Mouse (Mus musculus): Measurements from ENCODE around the gene Olfr827.
A peak's percentile ranks its signal among the peaks of the same experiment; 100 is the strongest.

Olfr827 gene

DNA sequence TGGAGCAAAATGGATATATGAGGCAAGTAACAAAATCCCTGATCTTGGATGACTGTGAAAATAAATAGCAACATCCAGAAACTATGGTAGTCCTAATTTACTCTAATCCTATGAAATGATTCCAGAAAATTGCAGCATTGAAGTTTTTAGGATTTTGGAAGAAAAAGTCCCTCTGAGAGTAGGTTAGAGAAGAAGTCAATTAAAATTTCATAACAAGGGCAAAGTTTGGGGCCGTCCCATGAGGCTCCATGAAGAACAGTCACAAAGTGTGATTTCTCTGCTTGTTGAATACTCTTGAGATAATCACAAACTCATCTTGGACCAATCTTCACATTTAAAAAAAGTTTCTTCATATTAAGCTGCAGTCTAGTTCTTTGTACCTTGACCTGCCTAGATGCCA lies at the start of gene Olfr827:
Gene Olfr827, minus strand, starts transcription at position 101 of the 400 bp plus-strand sequence.
- no peak for DNase-seq (ENCODE audit: low spot score)

DNA sequence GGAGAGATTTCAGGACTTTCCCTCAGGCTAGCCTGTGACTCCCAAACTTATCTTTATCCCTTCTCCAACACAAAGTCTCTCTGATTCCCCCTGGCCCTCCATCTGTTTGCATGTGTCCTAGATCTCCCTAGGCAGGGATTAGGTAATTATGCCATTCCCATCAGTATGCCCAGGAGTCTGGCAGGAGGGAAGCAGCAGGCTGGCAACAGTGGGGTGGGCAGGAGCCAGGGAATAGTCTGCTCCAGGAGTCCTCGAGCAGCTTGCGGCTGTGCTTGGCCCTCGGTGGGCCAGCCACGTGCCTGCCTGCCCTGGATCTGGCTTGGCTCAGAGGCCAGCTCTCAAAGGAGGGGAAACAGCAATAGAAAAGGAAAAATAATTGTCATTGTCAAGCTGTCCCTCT lies 49.0 kb upstream of the Olfr827 start:
- no peak for DNase-seq (ENCODE audit: low spot score)

DNA sequence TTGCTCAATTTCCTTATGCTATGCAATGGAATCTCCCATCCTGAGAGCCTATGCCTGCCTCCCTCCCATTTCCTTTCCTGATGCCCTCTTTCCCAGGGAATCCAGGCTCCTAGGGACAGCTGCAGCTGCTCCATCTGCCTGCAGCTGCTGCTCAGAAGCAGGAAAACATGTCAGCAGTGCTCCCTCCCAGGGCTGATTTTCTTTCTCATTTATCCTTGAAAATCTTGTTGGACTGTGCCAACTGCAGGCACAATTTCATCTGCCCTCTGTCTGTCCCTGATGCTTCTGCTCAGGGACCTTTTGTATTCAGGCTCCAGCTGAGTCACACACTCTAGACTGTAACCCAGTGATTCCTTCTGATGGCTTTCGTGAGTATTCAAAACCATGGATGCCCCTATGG lies 45.3 kb upstream of the Olfr827 start:
- DNase-seq (ENCODE audit: low spot score) = no peak

DNA sequence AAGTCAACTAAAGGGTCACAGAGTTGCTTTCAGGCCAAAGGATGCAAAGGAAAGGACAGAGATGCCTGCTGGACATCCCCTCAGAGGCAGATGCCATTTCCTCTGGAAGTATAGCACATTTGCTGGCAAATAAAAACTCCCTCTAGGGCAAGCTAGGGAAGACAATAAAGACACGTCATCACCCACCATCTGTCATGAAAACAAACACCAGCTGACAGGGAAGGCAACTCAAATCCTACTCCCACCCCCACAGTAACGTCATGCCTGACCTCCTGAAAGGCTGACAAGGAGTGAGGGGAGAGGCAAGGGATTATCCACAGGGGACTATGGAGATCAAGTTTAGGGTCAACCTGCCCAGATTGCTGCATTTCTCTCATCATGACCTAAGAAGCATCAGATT lies 30.1 kb upstream of the Olfr827 start:
- DNase-seq (ENCODE audit: low spot score) = peak; percentile 51

DNA sequence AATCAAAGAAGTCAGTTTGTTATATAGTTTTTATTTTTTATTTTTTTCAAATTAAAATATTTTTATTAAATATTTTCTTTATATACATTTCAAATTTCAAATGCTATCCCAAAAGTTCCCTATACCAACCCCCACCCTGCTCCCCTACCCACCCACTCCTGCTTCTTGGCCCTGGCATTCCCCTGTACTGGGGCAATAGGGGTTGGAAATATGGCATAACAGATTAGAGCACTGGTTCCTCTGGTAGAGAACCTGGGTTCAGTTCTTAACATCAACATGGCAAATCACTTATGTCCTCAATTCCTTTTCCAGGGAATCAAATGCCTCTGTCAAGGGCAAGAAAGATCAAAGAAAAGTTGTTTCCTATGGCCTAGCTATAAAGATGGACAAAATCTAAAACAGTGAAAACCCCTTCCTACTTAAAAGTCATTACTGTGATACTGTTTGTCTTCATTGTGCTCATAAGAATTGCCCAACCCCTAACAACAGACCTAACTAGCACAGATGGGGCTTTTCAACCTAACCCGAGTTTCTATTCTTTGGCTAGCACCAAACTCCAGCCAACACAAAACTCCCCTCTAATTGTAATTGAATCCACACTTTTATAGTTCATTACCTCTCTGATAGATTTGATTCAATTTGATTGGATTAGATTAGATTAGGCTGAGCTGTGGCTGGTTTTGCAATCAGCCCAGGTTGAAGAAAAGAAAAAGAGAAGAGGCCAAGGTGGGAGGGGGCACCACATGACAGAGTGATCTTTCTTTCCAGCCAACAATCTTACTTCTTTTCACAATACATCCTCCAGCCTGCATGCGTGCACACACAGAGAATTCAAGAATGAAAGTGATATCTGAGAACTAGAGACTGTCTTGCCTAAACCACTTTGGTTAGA lies 24.4 kb upstream of the Olfr827 start:
- DNase-seq (ENCODE audit: low spot score) = no peak

DNA sequence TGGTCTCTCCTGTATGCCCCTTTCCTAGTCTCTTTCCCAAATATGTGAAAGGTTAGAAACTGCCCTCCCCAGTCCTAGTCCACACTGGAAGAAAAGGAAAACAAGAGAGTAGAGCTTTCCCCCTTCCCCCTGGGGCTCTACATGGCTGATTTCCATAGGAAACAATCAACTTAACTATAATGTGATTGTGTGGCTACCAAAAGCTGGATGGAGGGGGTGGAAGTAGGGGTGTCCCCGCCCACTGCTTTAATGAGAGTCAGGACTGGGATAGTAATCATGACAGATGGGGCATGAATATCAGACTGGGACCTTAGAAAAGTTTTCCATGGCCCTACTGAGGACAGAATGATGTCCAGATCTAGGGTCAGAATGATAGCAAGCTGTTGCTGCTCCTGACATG lies 20.4 kb upstream of the Olfr827 start:
- peak; percentile 21 for DNase-seq (ENCODE audit: low spot score)

DNA sequence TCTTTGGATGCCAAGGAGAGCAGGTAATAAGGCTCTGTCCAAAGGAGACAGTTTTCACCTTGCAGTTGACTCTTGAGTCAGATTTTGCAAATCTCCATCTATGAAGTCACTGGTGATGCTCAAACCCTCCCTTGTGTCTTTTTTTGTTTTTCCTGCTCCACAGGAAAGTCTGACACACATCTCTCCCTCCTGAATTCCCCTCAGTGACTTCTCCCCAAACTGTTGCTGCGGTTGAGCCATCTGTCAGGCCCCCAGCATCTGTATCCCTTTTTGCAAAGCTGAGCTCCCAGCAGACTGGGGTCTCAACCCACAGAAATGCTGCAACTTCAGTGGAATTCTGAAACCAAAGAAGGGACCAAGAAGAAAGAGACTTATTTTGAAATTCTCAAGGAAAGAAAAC lies 17.9 kb upstream of the Olfr827 start:
- DNase-seq (ENCODE audit: low spot score) = no peak

DNA sequence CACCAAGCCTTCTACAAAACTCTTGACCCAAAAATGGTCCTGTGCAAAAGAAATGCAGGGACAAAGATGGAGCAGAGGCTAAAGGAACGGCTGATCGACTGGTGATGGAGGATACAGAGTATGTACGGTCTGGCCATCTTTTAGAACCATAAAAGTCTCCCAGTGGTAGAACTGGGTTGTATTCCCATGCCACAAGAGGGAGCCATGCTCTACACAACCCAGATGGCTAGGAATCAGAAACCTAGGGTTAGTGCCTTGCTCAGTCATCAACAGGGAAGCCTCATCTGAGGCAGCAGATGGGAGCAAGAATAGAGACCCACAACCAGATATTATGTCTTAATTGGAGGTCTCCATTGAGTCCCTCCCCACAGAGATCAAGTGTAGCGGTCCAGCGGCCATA lies 15.4 kb upstream of the Olfr827 start:
- DNase-seq (ENCODE audit: low spot score) = peak; percentile 46

DNA sequence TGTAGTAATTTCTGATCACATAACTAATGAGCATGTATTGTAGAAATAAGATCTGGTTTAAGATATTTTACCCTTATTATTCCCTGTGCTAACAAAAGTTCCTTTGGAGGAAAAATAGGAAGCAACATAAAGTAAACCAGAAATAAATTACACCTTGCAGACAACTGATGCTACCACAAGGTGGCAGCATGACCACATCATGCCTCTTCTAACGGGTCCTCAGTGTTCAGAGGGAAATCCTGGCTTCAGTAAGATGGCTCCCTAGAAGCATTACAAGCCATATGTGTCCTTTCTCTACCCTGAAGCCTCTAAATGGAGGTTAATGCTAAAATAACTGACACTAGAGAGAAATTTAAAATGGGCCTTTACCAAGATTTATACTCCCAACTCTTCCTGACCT lies 14.0 kb upstream of the Olfr827 start:
- DNase-seq (ENCODE audit: low spot score) = peak; percentile 85

DNA sequence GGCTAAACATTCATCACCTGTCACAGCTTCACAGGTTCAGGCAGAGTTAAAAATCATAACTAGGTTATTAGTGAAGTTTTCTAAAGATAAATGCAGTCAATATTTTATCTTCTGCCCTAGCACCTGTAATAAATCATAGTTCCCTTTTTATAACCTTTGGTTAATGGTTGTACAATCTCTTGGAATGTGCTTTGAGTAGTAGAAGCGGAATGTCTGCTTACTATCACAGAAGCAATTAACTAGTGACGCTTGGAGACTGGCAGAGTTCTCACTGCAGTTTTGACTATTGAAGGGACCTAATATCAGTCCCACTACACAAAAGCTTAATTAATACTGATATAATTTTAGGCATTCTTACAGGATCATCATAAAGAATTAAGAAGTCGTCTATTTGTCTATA lies 10.8 kb upstream of the Olfr827 start:
- no peak for DNase-seq (ENCODE audit: low spot score)

DNA sequence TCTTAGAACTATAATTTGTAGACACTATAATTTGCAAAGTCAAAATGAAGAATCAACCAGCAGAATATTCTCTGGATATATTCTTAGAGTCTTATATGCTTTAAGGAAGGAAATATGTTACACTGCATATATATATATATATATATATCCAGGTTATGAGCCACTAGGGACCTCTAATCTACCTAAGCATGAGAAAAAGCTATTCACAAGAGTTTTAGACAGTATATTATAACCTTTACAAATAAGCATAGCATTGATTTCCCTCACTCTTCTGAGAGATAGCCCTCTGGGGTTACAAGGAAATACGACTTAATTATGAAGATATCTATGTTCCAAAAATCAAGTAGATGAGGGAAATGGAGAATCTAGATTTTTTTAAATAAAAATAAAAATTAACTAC lies 30.1 kb downstream of the Olfr827 start, which contains the start of gene Olfr826:
Gene Olfr826, minus strand, starts transcription at position 101 of the 400 bp plus-strand sequence.
- no peak for DNase-seq (ENCODE audit: low spot score)

DNA sequence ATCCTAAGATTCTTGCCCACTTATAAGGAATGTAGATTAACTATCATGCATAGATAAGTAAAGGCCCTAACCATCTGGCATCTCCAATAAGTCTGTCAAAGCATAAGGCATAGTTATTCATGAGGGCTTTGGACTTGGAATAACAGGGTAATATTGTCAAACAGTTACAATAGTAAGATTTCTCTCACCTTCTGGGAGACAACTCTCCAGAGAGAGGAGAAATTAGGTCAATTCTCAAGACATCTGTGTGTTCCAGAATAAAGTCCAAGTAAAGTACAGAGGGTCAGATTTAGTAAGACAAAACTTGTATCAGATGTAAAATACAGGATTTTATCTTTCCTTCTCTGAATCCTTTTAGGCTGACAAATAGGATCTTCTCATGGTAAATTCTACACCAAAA lies 47.5 kb downstream of the Olfr827 start, which contains the start of gene Olfr825:
Gene Olfr825, minus strand, starts transcription at position 101 of the 400 bp plus-strand sequence.
- no peak for DNase-seq (ENCODE audit: low spot score)

DNA sequence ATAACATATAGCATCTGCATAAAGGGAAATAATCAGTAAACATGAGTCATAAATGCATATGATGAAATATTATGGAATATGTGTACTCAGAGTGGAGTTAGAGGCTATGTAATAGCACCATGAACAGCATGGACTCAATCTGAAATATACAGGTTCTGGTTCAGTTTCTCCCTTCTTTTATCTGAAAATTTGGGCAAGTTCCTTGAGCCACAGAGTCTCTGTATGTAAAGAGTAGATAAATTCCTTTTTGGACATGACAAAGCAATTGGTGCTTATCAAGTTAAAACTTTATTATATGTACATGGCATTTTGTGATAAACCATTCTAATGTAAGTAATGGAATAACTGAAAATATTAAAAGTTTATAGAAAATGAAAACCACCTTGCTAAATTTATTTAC lies 49.0 kb downstream of the Olfr827 start:
- no peak for DNase-seq (ENCODE audit: low spot score)

Measured in embryo, embryonic 10 days (tissue).